Mouse (Mus musculus) cortical plate, adult 2 months (tissue): ENCODE measurements around the gene Otud1.

Experiments used
- CTCF ChIP-seq: fragments of 200-500 bp; IDR thresholded peaks from 2 replicates; pipeline ENCODE4 v1.5.1; 2011; ENCODE audit warnings: mild to moderate bottlenecking, control low read depth, low read length; ENCODE audit not compliant: insufficient read depth; ENCODE audit errors: extremely low read depth
- POLR2A ChIP-seq: fragments of 200-500 bp; IDR thresholded peaks from 2 replicates; pipeline ENCODE4 v1.6.1; 2011; ENCODE audit warnings: mild to moderate bottlenecking, low read length, control low read depth; ENCODE audit not compliant: insufficient read depth; ENCODE audit errors: extremely low read depth

GRCm38 (mm10) chr2:19646910-19647309 is 10.6 kb upstream of the Otud1 start:
- TF ChIP-seq CTCF (no peak), POLR2A (no peak)
